ENCODE assay signal across 22 mouse cellular contexts in the genomic region with DNA sequence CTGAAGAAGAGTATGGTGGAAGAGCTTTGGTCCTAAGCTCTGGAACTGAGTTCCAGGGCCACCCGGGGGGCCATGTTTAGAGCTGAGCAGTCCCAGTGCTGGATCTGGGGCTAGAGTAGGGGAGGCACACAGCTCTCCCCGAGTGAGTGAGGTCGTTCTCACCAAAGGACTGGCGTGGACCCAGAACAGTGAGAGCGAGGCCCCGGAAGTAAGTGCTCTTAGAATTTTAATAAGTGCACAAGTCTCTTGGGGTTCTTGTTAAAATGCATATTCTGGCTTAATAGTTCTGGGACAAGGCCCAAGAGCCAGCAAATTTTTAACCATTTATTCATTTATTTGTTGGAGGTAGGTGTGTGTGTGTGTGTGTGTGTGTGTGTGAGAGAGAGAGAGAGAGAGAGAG. TPM values are rescaled to one million over a fixed set of nuclear protein-coding genes. Genes with fewer than 3 reads are reported as not detected.
DNase-seq lines count a peak whose midpoint lies in the region; ATAC-seq and TF ChIP-seq lines count a peak whose summit lies in the region.
"Had no signal": no experiment of that assay in that cellular context is flagged by ENCODE, and none has a peak within 500 bp of the region (broad histone marks: within the 10 kb centered on the region; RNA-seq: fewer than 3 reads in every experiment).

No protein-coding gene starts in this region.

- no peak overlapping the region for H3K4me2 ChIP-seq in forebrain, postnatal 0 days (ENCODE audit: low read depth)
- H3K4me2 ChIP-seq in forebrain, embryonic 13.5 days = no peak overlapping the region
- no peak overlapping the region for H3K4me2 ChIP-seq in kidney, embryonic 14.5 days (replicated peaks; ENCODE audit: low read depth, low read length)
- H3K4me2 ChIP-seq: forebrain, embryonic 15.5 days; intestine, embryonic 15.5 days; liver, embryonic 13.5 days; neural tube, embryonic 15.5 days had no signal

- TF ChIP-seq CTCF in forebrain, postnatal 0 days (IDR thresholded peaks at IDR 0.05; ENCODE audit: low read depth) = no peak
- TF ChIP-seq CTCF in kidney, adult 2 months (conservative IDR thresholded peaks at IDR 0.05; ENCODE audit: insufficient read depth, insufficient read length, low read depth, low read length) = no peak

- no peaks in the 10 kb centered on the region for H3K27me3 ChIP-seq in forebrain, postnatal 0 days (ENCODE audit: insufficient read depth, low read length)
- H3K27me3 ChIP-seq in forebrain, embryonic 13.5 days = 0 out of 2 replicates have a peak, but pooled peaks cover 5% of the 10 kb centered on the region
- H3K27me3 ChIP-seq in kidney, adult 2 months (replicated peaks; ENCODE audit: control insufficient read depth, insufficient read depth, low read length) = no peaks in the 10 kb centered on the region
- no peaks in the 10 kb centered on the region for H3K27me3 ChIP-seq in kidney, embryonic 14.5 days (ENCODE audit: control insufficient read depth, insufficient read depth, low read length)
- H3K27me3 ChIP-seq: forebrain, embryonic 15.5 days; intestine, embryonic 15.5 days had no signal

- H3K4me1 ChIP-seq in forebrain, postnatal 0 days (ENCODE audit: insufficient read depth) = no peaks in the 10 kb centered on the region; the same call in 1 of the 2 replicates
- H3K4me1 ChIP-seq in forebrain, embryonic 13.5 days = peaks cover 34% of the 10 kb centered on the region
- peaks cover 5% of the 10 kb centered on the region; the same call in 1 of the 2 replicates for H3K4me1 ChIP-seq in kidney, adult 2 months (ENCODE audit: control insufficient read depth, insufficient read depth, low read length)
- peaks cover 28% of the 10 kb centered on the region for H3K4me1 ChIP-seq in kidney, embryonic 14.5 days (ENCODE audit: control insufficient read depth, insufficient read depth, low read length)

- peak; percentile 43; the same call in 1 of the 2 replicates for ATAC-seq in forebrain, postnatal 0 days
- ATAC-seq in forebrain, embryonic 13.5 days = no peak
- no peak for ATAC-seq in kidney, embryonic 14.5 days (ENCODE audit: low FRiP score, low TSS enrichment)
- ATAC-seq: forebrain, embryonic 15.5 days; intestine, embryonic 15.5 days had no signal

- no peak overlapping the region for H3K4me3 ChIP-seq in forebrain, postnatal 0 days (ENCODE audit: low read depth, low read length)
- no peak overlapping the region for H3K4me3 ChIP-seq in forebrain, embryonic 13.5 days
- H3K4me3 ChIP-seq in kidney, adult 2 months (ENCODE audit: insufficient read depth, low read depth, low read length) = no peak overlapping the region
- no peak overlapping the region for H3K4me3 ChIP-seq in kidney, embryonic 14.5 days (ENCODE audit: low read length)
- H3K4me3 ChIP-seq: erythroblast, embryonic 14.5 days; forebrain, embryonic 15.5 days; gastrocnemius, adult 2 months; heart, adult 2 months; hindbrain, embryonic 10.5 days; intestine, embryonic 15.5 days; liver, embryonic 13.5 days; myocyte; neural tube, embryonic 15.5 days had no signal

- no peak for TF ChIP-seq POLR2A in kidney, adult 2 months (IDR thresholded peaks at IDR 0.05; ENCODE audit: low read depth, low read length)

- H3K9ac ChIP-seq in forebrain, postnatal 0 days = no peak overlapping the region
- H3K9ac ChIP-seq in forebrain, embryonic 13.5 days = no peak overlapping the region
- H3K9ac ChIP-seq in kidney, embryonic 14.5 days (ENCODE audit: low read depth, low read length) = no peak overlapping the region
- H3K9ac ChIP-seq: forebrain, embryonic 15.5 days; intestine, embryonic 15.5 days; liver, embryonic 13.5 days; neural tube, embryonic 15.5 days had no signal

- WGBS in forebrain, postnatal 0 days = 29% methylated on average over 6 of the region's 6 CpGs
- 35% methylated on average over 6 of the region's 6 CpGs for WGBS in forebrain, embryonic 13.5 days
- 45% methylated on average over 6 of the region's 6 CpGs for WGBS in kidney, adult 2 months
- WGBS in kidney, embryonic 14.5 days = 81% methylated on average over 6 of the region's 6 CpGs

- no peak for DNase-seq in forebrain, postnatal 0 days
- peak; percentile 79 for DNase-seq in kidney, adult 2 months
- peak; percentile 24 to 50 for DNase-seq in lung, postnatal 4 days
- no peak for DNase-seq in lung, postnatal 10 days
- DNase-seq in layer of hippocampus, postnatal 36 days = no peak
- DNase-seq in left cerebral cortex, adult 18-20 months (ENCODE audit: low spot score in 2 of 2) = no peak
- DNase-seq: cerebellum, adult 11 months; gastrocnemius, adult 2 months; heart, adult 2 months; layer of hippocampus, adult 9-11 months; liver, embryonic 13.5 days; midbrain, embryonic 14.5 days; right cerebral cortex, postnatal 25 days; thymus, postnatal 4 days had no signal

- no peak overlapping the region for H3K27ac ChIP-seq in forebrain, postnatal 0 days (ENCODE audit: low read depth, low read length)
- H3K27ac ChIP-seq in forebrain, embryonic 13.5 days = no peak overlapping the region
- H3K27ac ChIP-seq in kidney, adult 2 months (ENCODE audit: insufficient read depth, low read depth, low read length) = 0 out of 2 replicates have a peak overlapping the region, but pooled peaks have one; percentile 19
- H3K27ac ChIP-seq in kidney, embryonic 14.5 days (ENCODE audit: low read depth, low read length) = no peak overlapping the region
- H3K27ac ChIP-seq: forebrain, embryonic 15.5 days; gastrocnemius, adult 2 months; heart, adult 2 months; liver, embryonic 13.5 days; neural tube, embryonic 15.5 days had no signal

- no peaks in the 10 kb centered on the region for H3K36me3 ChIP-seq in forebrain, postnatal 0 days (ENCODE audit: insufficient read depth)
- H3K36me3 ChIP-seq in forebrain, embryonic 13.5 days (ENCODE audit: poor library complexity, severe bottlenecking) = no peaks in the 10 kb centered on the region
- no peaks in the 10 kb centered on the region for H3K36me3 ChIP-seq in kidney, adult 2 months (ENCODE audit: control insufficient read depth, insufficient read depth, low read length)
- H3K36me3 ChIP-seq in kidney, embryonic 14.5 days (ENCODE audit: control insufficient read depth, insufficient read depth, low read length) = no peaks in the 10 kb centered on the region
- H3K36me3 ChIP-seq: forebrain, embryonic 15.5 days; hindbrain, embryonic 10.5 days; intestine, embryonic 15.5 days; liver, embryonic 13.5 days; neural tube, embryonic 15.5 days had no signal

- H3K9me3 ChIP-seq in forebrain, postnatal 0 days (ENCODE audit: low read length) = no peaks in the 10 kb centered on the region
- no peaks in the 10 kb centered on the region for H3K9me3 ChIP-seq in forebrain, embryonic 13.5 days (replicated peaks)
- no peaks in the 10 kb centered on the region for H3K9me3 ChIP-seq in kidney, embryonic 14.5 days (ENCODE audit: control insufficient read depth, low read length)
- H3K9me3 ChIP-seq: forebrain, embryonic 15.5 days; hindbrain, embryonic 10.5 days; intestine, embryonic 15.5 days; liver, embryonic 13.5 days; neural tube, embryonic 15.5 days had no signal

RNA-seq across cellular contexts. Expression of a gene that starts 57.4 kb away (rescaled TPM):
- total RNA-seq in forebrain, postnatal 0 days (2014; rRNA removed) = 13.9 and 15.5 TPM in 2 replicates
- 33.9 and 39.3 TPM in 2 replicates for polyA plus RNA-seq in forebrain, postnatal 0 days (2015; fragmentation: Nextera tagmentation; extraction: Ambion mirVana)
- polyA plus RNA-seq in forebrain, embryonic 13.5 days (2015; fragmentation: Nextera tagmentation; extraction: Ambion mirVana) = 48.7 and 50.9 TPM in 2 replicates
- polyA plus RNA-seq in kidney, adult 2 months (2012; rRNA removed) = 3.4 and 5.9 TPM in 2 replicates
- 47.7 and 49.4 TPM in 2 replicates for polyA plus RNA-seq in kidney, embryonic 14.5 days (2014; fragmentation: Nextera tagmentation; extraction: Ambion mirVana)
- 10 to 100 TPM; 39.6 to 40.2 TPM for total RNA-seq in layer of hippocampus, postnatal 36 days (2021)
- total RNA-seq in left cerebral cortex, adult 18-20 months (2021) = 10 to 100 TPM; 36.8 to 39.2 TPM

Comparison
In these comparisons a context has a peak if more than half of its experiments do, and no peak if none do; other contexts are left out.
1. DNase-seq: peak in kidney, adult 2 months (single experiment) and lung, postnatal 4 days (2 of 2); none in forebrain, postnatal 0 days (single experiment), lung, postnatal 10 days (single experiment), layer of hippocampus, postnatal 36 days (0 of 2) and left cerebral cortex, adult 18-20 months (0 of 2).